Mouse (Mus musculus) embryonic fibroblast, embryonic 13.5 days (primary cell): ENCODE data around the gene Fkbpl. TPM values are rescaled to one million over a fixed set of nuclear protein-coding genes. Genes with fewer than 3 reads are reported as not detected.

ENCODE experiments used
- H3K27ac ChIP-seq: 2 replicates; pipeline ENCODE4 v1.5.1; 2012; ENCODE audit warnings: low read length, control low read depth, inconsistent platforms; ENCODE audit not compliant: insufficient read depth
- H3K4me1 ChIP-seq: 2 replicates; pipeline ENCODE4 v1.6.1; 2011; ENCODE audit warnings: low read length; ENCODE audit not compliant: control insufficient read depth, insufficient read depth
- H3K4me3 ChIP-seq: 2 replicates; pipeline ENCODE4 v1.5.1; 2011; ENCODE audit warnings: mild to moderate bottlenecking, control low read depth, low read length; ENCODE audit not compliant: insufficient read depth
- CTCF ChIP-seq: IDR thresholded peaks from 2 replicates; pipeline ENCODE4 v1.5.1; 2011; ENCODE audit warnings: mild to moderate bottlenecking, control low read depth, low read length, moderate library complexity, borderline replicate concordance; ENCODE audit not compliant: insufficient read depth
- POLR2A ChIP-seq: IDR thresholded peaks from 2 replicates; pipeline ENCODE4 v1.6.1; 2011; ENCODE audit warnings: low read depth, mild to moderate bottlenecking, control low read depth, low read length, moderate library complexity
- polyA plus RNA-seq: library from polyadenylated mRNA; stranded (reverse); fragments of >200 nt; gene quantifications from 2 replicates; pipeline ENCODE4 v1.2.4, GENCODE M21; 2011; ENCODE audit warnings: low read depth; ENCODE audit not compliant: missing spikeins, insufficient read length

Gene Fkbpl
- polyA plus RNA-seq, 1 experiment, result 20.2 TPM

DNA sequence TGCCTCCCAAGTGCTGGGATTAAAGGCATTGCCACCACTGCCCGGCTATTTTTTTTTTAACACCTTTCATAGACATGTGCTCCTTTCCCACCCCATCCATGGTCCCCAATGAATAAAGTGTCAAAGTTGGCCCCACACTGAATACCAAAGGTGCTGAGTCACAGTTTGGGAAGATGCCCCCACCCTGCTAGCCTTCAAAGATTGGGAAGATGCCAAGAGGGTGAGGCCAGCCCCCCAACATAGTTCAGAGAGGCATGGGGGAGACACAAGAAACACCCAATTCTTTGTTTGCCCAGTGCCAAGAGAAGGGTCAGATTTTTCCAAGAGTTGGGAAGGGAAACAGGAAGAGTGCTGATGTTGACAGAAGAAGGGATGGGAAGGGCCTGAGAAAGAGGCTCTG lies 17.9 kb downstream of the Fkbpl start:
- H3K4me3 ChIP-seq, result no peak overlapping the region
- TF ChIP-seq CTCF, result no peak
- no peak for TF ChIP-seq POLR2A

GRCm38 (mm10) chr17:34662978-34663377 lies 18.4 kb downstream of the Fkbpl start:
- no peak for TF ChIP-seq POLR2A
- TF ChIP-seq CTCF, result no peak

More for the DNA sequence above, 17.9 kb downstream of the Fkbpl start:
- Histone ChIP-seq H3K4me1 (no peaks in the 10 kb centered on the region), H3K27ac (no peak overlapping the region)

GRCm38 (mm10) chr17:34663558-34663957 lies 19.0 kb downstream of the Fkbpl start:
- TF ChIP-seq POLR2A, result no peak
- no peak for TF ChIP-seq CTCF
- no peaks in the 10 kb centered on the region for H3K4me1 ChIP-seq
- no peak overlapping the region for H3K27ac ChIP-seq
- no peak overlapping the region for H3K4me3 ChIP-seq

More at GRCm38 (mm10) chr17:34662978-34663377, 18.4 kb downstream of the Fkbpl start:
- Histone ChIP-seq H3K27ac (no peak overlapping the region), H3K4me3 (no peak overlapping the region), H3K4me1 (no peaks in the 10 kb centered on the region)

DNA sequence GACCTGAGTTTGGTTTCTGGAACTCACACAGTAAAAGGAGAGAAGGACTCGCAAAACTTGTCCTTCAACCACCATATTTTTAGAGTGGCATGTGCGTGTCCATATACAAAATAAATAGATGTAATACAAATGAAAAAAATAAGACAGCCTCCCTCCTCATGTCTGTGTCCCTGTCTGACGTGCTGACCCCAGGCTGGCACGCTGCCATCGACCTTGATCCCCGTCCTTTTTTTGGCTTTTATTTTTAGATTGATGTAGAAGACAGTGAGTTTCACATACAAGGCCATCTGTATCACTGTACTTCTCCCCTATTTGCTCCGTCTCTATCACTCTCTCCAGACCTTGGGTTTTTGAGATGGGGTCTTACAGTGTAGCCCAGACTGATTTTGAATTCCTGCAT lies 19.9 kb downstream of the Fkbpl start:
- H3K4me3 ChIP-seq, result no peak overlapping the region
- H3K27ac ChIP-seq, result no peak overlapping the region
- H3K4me1 ChIP-seq, result no peaks in the 10 kb centered on the region
- TF ChIP-seq POLR2A, result no peak

- TF ChIP-seq POLR2A (no peak), CTCF (no peak)
- Histone ChIP-seq H3K4me1 (no peaks in the 10 kb centered on the region), H3K4me3 (no peak within 1 kb of the TSS), H3K27ac (no peak within 1 kb of the TSS)
Observed at GRCm38 (mm10) chr17:34670235-34670634, 25.7 kb downstream of the Fkbpl start, which contains the start of gene Tnxb. TSS of gene Tnxb (plus strand) at chr17:34670535.

- no peak overlapping the region for H3K27ac ChIP-seq
- no peak overlapping the region for H3K4me3 ChIP-seq
- H3K4me1 ChIP-seq, result no peaks in the 10 kb centered on the region
- TF ChIP-seq CTCF (0 out of 2 replicates have a peak, but pooled peaks have one; percentile 4), POLR2A (no peak)
Observed at GRCm38 (mm10) chr17:34671151-34672066, 26.8 kb downstream of the Fkbpl start.

DNA sequence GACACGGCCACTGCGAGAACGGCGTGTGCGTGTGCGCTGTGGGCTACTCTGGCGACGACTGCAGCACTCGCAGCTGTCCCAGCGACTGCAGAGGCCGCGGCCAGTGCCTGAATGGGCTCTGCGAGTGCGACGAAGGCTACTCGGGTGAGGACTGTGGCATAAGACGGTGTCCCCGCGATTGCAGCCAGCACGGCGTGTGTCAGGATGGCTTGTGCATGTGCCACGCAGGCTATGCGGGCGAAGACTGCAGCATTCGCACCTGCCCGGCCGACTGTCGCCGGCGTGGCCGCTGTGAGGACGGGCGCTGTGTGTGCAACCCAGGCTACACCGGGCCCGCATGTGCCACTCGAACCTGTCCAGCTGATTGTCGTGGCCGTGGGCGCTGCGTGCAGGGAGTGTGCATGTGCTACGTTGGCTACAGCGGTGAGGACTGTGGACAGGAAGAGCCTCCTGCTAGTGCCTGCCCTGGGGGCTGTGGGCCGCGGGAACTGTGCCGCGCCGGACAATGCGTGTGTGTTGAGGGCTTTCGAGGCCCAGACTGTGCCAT lies 27.8 kb downstream of the Fkbpl start:
- no peak for TF ChIP-seq POLR2A
- Histone ChIP-seq H3K4me1 (no peaks in the 10 kb centered on the region), H3K4me3 (no peak overlapping the region), H3K27ac (no peak overlapping the region)

DNA sequence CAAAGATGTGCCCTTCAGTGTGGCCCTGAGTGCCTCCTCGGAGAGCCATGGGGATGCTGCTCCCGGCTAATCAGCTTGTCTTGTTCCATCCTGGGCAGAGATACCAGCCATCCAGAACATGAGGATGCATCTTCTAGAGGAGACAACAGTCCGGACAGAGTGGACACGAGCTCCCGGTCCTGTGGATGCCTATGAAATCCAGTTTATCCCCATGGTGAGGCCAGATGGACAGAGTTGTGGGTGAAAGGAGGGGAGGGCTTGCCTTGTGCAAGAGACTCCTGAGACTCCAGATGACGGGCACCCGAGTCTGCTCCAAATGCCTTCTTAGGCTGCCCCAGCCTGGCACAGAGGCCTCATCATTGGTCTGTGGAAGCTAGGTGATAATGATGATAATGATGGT lies 28.6 kb downstream of the Fkbpl start:
- Histone ChIP-seq H3K4me1 (no peaks in the 10 kb centered on the region), H3K27ac (no peak overlapping the region), H3K4me3 (no peak overlapping the region)
- TF ChIP-seq CTCF, result no peak
- TF ChIP-seq POLR2A, result no peak

DNA sequence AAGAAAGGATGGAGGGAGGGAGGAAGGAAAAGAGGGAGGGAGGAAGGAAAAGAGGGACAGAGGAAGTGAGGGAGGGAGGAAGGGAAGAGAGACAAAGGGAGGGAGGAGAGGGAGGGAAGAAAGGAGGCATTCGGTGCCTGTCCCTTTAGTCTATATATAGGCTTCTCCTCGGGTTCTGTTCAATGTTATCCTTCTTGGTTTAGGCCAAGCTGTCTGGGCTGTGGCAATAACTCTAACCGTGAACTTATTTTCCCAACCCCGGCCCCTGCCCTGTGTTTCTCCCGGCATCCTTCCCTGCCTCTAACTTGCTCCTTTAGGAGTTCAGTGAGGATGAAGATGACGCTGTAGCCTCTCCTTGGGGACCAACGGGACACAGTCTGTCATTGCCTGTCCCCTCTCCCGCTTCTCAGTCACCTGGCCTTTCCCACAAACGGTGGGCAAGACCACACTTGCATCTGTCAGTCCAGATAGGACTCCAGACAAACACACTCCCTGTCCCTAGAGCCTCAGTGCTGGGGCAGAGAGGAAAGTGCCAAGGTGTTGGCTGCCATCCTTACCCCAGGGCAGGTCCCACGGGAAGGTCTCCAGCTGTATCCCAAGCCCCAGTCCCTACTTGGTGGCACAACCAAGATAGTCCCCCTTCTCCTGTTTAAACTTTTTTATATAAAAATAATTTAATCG lies 30.1 kb downstream of the Fkbpl start:
- no peaks in the 10 kb centered on the region for H3K4me1 ChIP-seq
- no peak for TF ChIP-seq POLR2A
- TF ChIP-seq CTCF, result no peak
- H3K4me3 ChIP-seq, result no peak overlapping the region
- H3K27ac ChIP-seq, result no peak overlapping the region
